Mouse (Mus musculus) ES-Bruce4 (cell line): ENCODE data around the gene Fuom.

Experiments used
- CTCF ChIP-seq: IDR thresholded peaks from one replicate; pipeline ENCODE4 v1.8.1; 2011; ENCODE audit warnings: low read depth, low read length
- POLR2A ChIP-seq: IDR thresholded peaks from one replicate; pipeline ENCODE4 v1.8.1; 2011; ENCODE audit warnings: low read length; ENCODE audit not compliant: insufficient read depth

DNA sequence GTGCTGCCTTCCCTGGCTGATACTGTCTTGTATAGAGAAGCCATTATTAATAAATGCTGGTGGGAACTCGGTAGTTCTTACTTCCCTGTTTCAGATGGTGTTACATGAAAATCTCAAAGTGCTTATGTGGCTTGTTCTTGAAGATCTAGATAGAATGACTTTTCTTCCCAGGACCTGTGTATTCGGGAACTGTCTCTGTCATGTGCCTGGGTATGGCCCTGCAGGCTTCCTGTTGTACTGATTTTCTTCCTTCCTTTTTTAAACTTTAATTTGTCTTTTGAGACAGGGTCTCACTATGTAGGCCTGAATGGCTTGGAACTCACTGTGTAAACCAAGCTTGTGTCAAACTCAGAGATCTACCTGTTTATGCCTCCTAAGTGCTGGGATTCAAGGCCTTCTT, 25.7 kb upstream of the Fuom start:
- no peak for TF ChIP-seq POLR2A
- no peak for TF ChIP-seq CTCF
